8 mouse cellular contexts compared by ENCODE assay signal in genomic region chr8:120126357-120127161, GRCm38 (mm10). TPM values are rescaled to one million over a fixed set of nuclear protein-coding genes. Genes with fewer than 3 reads are reported as not detected.
DNase-seq lines count a peak whose midpoint lies in the region; ATAC-seq lines count a peak whose summit lies in the region.

No protein-coding gene starts in this region.

- no peak overlapping the region for H3K4me2 ChIP-seq in hindbrain, embryonic 12.5 days (replicated peaks)
- no peak overlapping the region for H3K4me2 ChIP-seq in hindbrain, embryonic 16.5 days (ENCODE audit: low read length)
- peak overlapping the region; percentile 52 for H3K4me2 ChIP-seq in heart, embryonic 11.5 days
- no peak overlapping the region for H3K4me2 ChIP-seq in limb, embryonic 12.5 days
- no peak overlapping the region for H3K4me2 ChIP-seq in neural tube, embryonic 13.5 days

- H3K9ac ChIP-seq in hindbrain, embryonic 12.5 days: no peak overlapping the region; the same call in 1 of the 2 replicates
- H3K9ac ChIP-seq in hindbrain, embryonic 16.5 days (ENCODE audit: low read depth, low read length): no peak overlapping the region
- peak overlapping the region; percentile 54 for H3K9ac ChIP-seq in heart, embryonic 11.5 days (ENCODE audit: low read depth, low read length)
- H3K9ac ChIP-seq in limb, embryonic 12.5 days (replicated peaks): no peak overlapping the region
- no peak overlapping the region; the same call in 1 of the 2 replicates for H3K9ac ChIP-seq in neural tube, embryonic 13.5 days

- no peaks in the 10 kb centered on the region for H3K36me3 ChIP-seq in hindbrain, embryonic 12.5 days
- H3K36me3 ChIP-seq in hindbrain, embryonic 16.5 days (ENCODE audit: control insufficient read depth, insufficient read depth, low read length): no peaks in the 10 kb centered on the region
- H3K36me3 ChIP-seq in heart, embryonic 11.5 days (ENCODE audit: control insufficient read depth, insufficient read depth, low read length): no peaks in the 10 kb centered on the region
- H3K36me3 ChIP-seq in limb, embryonic 12.5 days: no peaks in the 10 kb centered on the region
- no peaks in the 10 kb centered on the region for H3K36me3 ChIP-seq in neural tube, embryonic 13.5 days

- no peak for DNase-seq in T-cell, adult 2 months (ENCODE audit: low spot score)
- DNase-seq in thymus, postnatal 25 days: no peak

- no peaks in the 10 kb centered on the region for H3K9me3 ChIP-seq in hindbrain, embryonic 12.5 days (replicated peaks)
- no peaks in the 10 kb centered on the region for H3K9me3 ChIP-seq in hindbrain, embryonic 16.5 days (ENCODE audit: control insufficient read depth, low read length)
- H3K9me3 ChIP-seq in heart, embryonic 11.5 days (replicated peaks; ENCODE audit: control insufficient read depth, low read length): 0 out of 2 replicates have a peak, but pooled peaks cover 2% of the 10 kb centered on the region
- H3K9me3 ChIP-seq in limb, embryonic 12.5 days: no peaks in the 10 kb centered on the region
- no peaks in the 10 kb centered on the region for H3K9me3 ChIP-seq in neural tube, embryonic 13.5 days

- H3K4me1 ChIP-seq in hindbrain, embryonic 12.5 days: peaks cover 41% of the 10 kb centered on the region
- peaks cover 18% of the 10 kb centered on the region for H3K4me1 ChIP-seq in hindbrain, embryonic 16.5 days (ENCODE audit: control insufficient read depth, insufficient read depth, low read depth, low read length)
- H3K4me1 ChIP-seq in heart, embryonic 11.5 days (ENCODE audit: control insufficient read depth, insufficient read depth, low read length): peaks cover 71% of the 10 kb centered on the region
- H3K4me1 ChIP-seq in limb, embryonic 12.5 days (replicated peaks): 0 out of 2 replicates have a peak, but pooled peaks cover 7% of the 10 kb centered on the region
- H3K4me1 ChIP-seq in neural tube, embryonic 13.5 days (replicated peaks): peaks cover 43% of the 10 kb centered on the region

- H3K4me3 ChIP-seq in hindbrain, embryonic 12.5 days: no peak overlapping the region
- no peak overlapping the region for H3K4me3 ChIP-seq in hindbrain, embryonic 16.5 days (ENCODE audit: low read length)
- H3K4me3 ChIP-seq in heart, embryonic 11.5 days (ENCODE audit: low read depth, low read length): no peak overlapping the region
- H3K4me3 ChIP-seq in limb, embryonic 12.5 days (replicated peaks): no peak overlapping the region
- no peak overlapping the region for H3K4me3 ChIP-seq in neural tube, embryonic 13.5 days

- ATAC-seq in hindbrain, embryonic 12.5 days (ENCODE audit: low FRiP score): no peak
- ATAC-seq in hindbrain, embryonic 16.5 days: no peak
- ATAC-seq in heart, embryonic 11.5 days (replicated peaks; ENCODE audit: insufficient number of reproducible peaks, low FRiP score, low TSS enrichment): peak; percentile 11; the same call in 1 of the 2 replicates
- no peak for ATAC-seq in limb, embryonic 12.5 days (ENCODE audit: insufficient number of reproducible peaks, insufficient read depth, low FRiP score, low TSS enrichment, low read depth)
- ATAC-seq in neural tube, embryonic 13.5 days (ENCODE audit: low read depth): no peak
- no peak for ATAC-seq in monocyte, adult 5-6 weeks (replicated peaks; ENCODE audit: insufficient number of reproducible peaks, low FRiP score, low TSS enrichment, poor library complexity, severe bottlenecking)

- 32% methylated on average over 14 of the region's 14 CpGs for WGBS in hindbrain, embryonic 12.5 days
- WGBS in hindbrain, embryonic 16.5 days: 22% methylated on average over 14 of the region's 14 CpGs
- WGBS in heart, embryonic 11.5 days (ENCODE audit: insufficient replicate concordance): 14% methylated on average over 14 of the region's 14 CpGs
- WGBS in limb, embryonic 12.5 days: 52% methylated on average over 14 of the region's 14 CpGs
- WGBS in neural tube, embryonic 13.5 days: 36% methylated on average over 14 of the region's 14 CpGs

- H3K27me3 ChIP-seq in hindbrain, embryonic 12.5 days: 0 out of 2 replicates have a peak, but pooled peaks cover 4% of the 10 kb centered on the region
- no peaks in the 10 kb centered on the region for H3K27me3 ChIP-seq in hindbrain, embryonic 16.5 days (replicated peaks; ENCODE audit: control insufficient read depth, insufficient read depth, low read length)
- H3K27me3 ChIP-seq in heart, embryonic 11.5 days (ENCODE audit: control insufficient read depth, insufficient read depth, low read length): no peaks in the 10 kb centered on the region
- peaks cover 21% of the 10 kb centered on the region; the same call in 1 of the 2 replicates for H3K27me3 ChIP-seq in limb, embryonic 12.5 days
- H3K27me3 ChIP-seq in neural tube, embryonic 13.5 days: no peaks in the 10 kb centered on the region

- H3K27ac ChIP-seq in hindbrain, embryonic 12.5 days: peak overlapping the region; percentile 24; the same call in 1 of the 2 replicates
- no peak overlapping the region; the same call in 1 of the 2 replicates for H3K27ac ChIP-seq in hindbrain, embryonic 16.5 days (ENCODE audit: low read depth, low read length)
- H3K27ac ChIP-seq in heart, embryonic 11.5 days (ENCODE audit: low read depth, low read length): peak overlapping the region; percentile 83
- 0 out of 2 replicates have a peak overlapping the region, but pooled peaks have one; percentile 4 for H3K27ac ChIP-seq in limb, embryonic 12.5 days
- H3K27ac ChIP-seq in neural tube, embryonic 13.5 days (replicated peaks): peak overlapping the region; percentile 29; the same call in 1 of the 2 replicates

RNA-seq across cellular contexts. Expression of gene 6430548M08Rik, which starts 12.6 kb away (rescaled TPM):
- 17.2 and 18.5 TPM in 2 replicates for polyA plus RNA-seq in hindbrain, embryonic 12.5 days (2016; fragmentation: Nextera tagmentation; extraction: Ambion mirVana)
- 32.6 and 38.0 TPM in 2 replicates for polyA plus RNA-seq in hindbrain, embryonic 16.5 days (2015; fragmentation: Nextera tagmentation; extraction: Ambion mirVana)
- polyA plus RNA-seq in heart, embryonic 11.5 days (2014; fragmentation: Nextera tagmentation; extraction: Ambion mirVana): 8.4 and 13.5 TPM in 2 replicates
- polyA plus RNA-seq in limb, embryonic 12.5 days (2016; fragmentation: Nextera tagmentation; extraction: Ambion mirVana): 3.0 and 3.5 TPM in 2 replicates
- 19.4 and 24.0 TPM in 2 replicates for polyA plus RNA-seq in neural tube, embryonic 13.5 days (2015; fragmentation: Nextera tagmentation; extraction: Ambion mirVana)
- total RNA-seq in monocyte, adult 5-6 weeks (2017): 101 to 149 TPM (median 129 TPM) in 3 replicates

RNA-seq across cellular contexts. Expression of gene Zdhhc7, which starts 25.3 kb away (rescaled TPM):
- 30.6 and 36.8 TPM in 2 replicates for polyA plus RNA-seq in hindbrain, embryonic 12.5 days (2016; fragmentation: Nextera tagmentation; extraction: Ambion mirVana)
- 28.0 and 29.3 TPM in 2 replicates for polyA plus RNA-seq in hindbrain, embryonic 16.5 days (2015; fragmentation: Nextera tagmentation; extraction: Ambion mirVana)
- polyA plus RNA-seq in heart, embryonic 11.5 days (2014; fragmentation: Nextera tagmentation; extraction: Ambion mirVana): 24.7 and 29.1 TPM in 2 replicates
- polyA plus RNA-seq in limb, embryonic 12.5 days (2016; fragmentation: Nextera tagmentation; extraction: Ambion mirVana): 28.7 and 29.4 TPM in 2 replicates
- polyA plus RNA-seq in neural tube, embryonic 13.5 days (2015; fragmentation: Nextera tagmentation; extraction: Ambion mirVana): 30.1 and 30.4 TPM in 2 replicates
- 24.9 to 42.9 TPM (median 27.3 TPM) in 3 replicates for total RNA-seq in monocyte, adult 5-6 weeks (2017)

RNA-seq across cellular contexts. Expression of gene Fam92b, which starts 50.7 kb away (rescaled TPM):
- 1.6 and 3.0 TPM in 2 replicates for polyA plus RNA-seq in hindbrain, embryonic 12.5 days (2016; fragmentation: Nextera tagmentation; extraction: Ambion mirVana)
- polyA plus RNA-seq in hindbrain, embryonic 16.5 days (2015; fragmentation: Nextera tagmentation; extraction: Ambion mirVana): 1.8 and 2.6 TPM in 2 replicates
- 0.41 TPM in 1 of 2 replicates, not detected in the other for polyA plus RNA-seq in heart, embryonic 11.5 days (2014; fragmentation: Nextera tagmentation; extraction: Ambion mirVana)
- polyA plus RNA-seq in limb, embryonic 12.5 days (2016; fragmentation: Nextera tagmentation; extraction: Ambion mirVana): not detected in 2 replicates
- polyA plus RNA-seq in neural tube, embryonic 13.5 days (2015; fragmentation: Nextera tagmentation; extraction: Ambion mirVana): 2.3 and 2.7 TPM in 2 replicates
- not detected in 3 replicates for total RNA-seq in monocyte, adult 5-6 weeks (2017)
